Mouse (Mus musculus): ENCODE results near the gene Krt82. TPM values are rescaled to one million over a fixed set of nuclear protein-coding genes. Genes with fewer than 3 reads are reported as not detected.

Krt82 gene
- polyA plus RNA-seq, 1 experiment, result 0.05 TPM

- Histone ChIP-seq H3K4me1 (replicated peaks; ENCODE audit: control insufficient read depth, insufficient read depth, low read length) (no peaks in the 10 kb centered on the region), H3K27me3 (ENCODE audit: control insufficient read depth, insufficient read depth, low read length) (no peaks in the 10 kb centered on the region), H3K4me3 (ENCODE audit: control insufficient read depth, insufficient read depth, low read length) (no peak overlapping the region), H3K36me3 (ENCODE audit: control insufficient read depth, insufficient read depth, low read length) (no peaks in the 10 kb centered on the region), H3K27ac (ENCODE audit: control insufficient read depth, insufficient read depth, low read length) (no peak overlapping the region)
- WGBS, result 92% methylated on average over 2 of the region's 2 CpGs
- no peak for TF ChIP-seq POLR2A (IDR thresholded peaks at IDR 0.05; ENCODE audit: control insufficient read depth, extremely low read depth, insufficient read depth, low read length, poor library complexity)
- TF ChIP-seq CTCF (IDR thresholded peaks at IDR 0.05; ENCODE audit: borderline replicate concordance, control insufficient read depth, extremely low read depth, insufficient read depth, low read length, poor library complexity), result peak; percentile 33; the same call in 1 of the 2 replicates
- no peak for DNase-seq
Measured at GRCm38 (mm10) chr15:101497181-101497580, 53.3 kb downstream of the Krt82 start.

DNA sequence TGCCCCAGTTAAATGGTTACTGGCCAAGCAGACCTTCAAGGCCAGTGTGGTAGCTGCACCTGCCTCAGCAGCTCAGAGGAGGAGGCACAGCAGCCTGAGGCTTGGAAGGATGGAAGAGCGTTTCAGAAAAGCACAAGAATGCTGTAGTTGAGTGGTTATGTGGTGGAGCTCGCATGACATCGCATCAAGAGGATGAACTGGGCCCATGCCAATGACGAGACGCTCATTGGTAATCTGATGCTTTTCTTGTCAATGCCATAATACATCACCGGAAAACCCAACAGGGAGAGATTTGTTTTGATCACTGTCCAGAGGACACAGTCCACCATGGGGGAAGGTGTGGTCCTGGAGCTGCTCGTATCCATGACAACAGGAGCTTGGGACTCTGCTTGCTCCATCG is 55.2 kb downstream of the Krt82 start:
- no peaks in the 10 kb centered on the region for H3K4me1 ChIP-seq (replicated peaks; ENCODE audit: control insufficient read depth, insufficient read depth, low read length)
- no peaks in the 10 kb centered on the region for H3K27me3 ChIP-seq (ENCODE audit: control insufficient read depth, insufficient read depth, low read length)
- no peaks in the 10 kb centered on the region for H3K36me3 ChIP-seq (ENCODE audit: control insufficient read depth, insufficient read depth, low read length)
- WGBS, result 96% methylated on average over 8 of the region's 8 CpGs
- no peak overlapping the region for H3K4me3 ChIP-seq (ENCODE audit: control insufficient read depth, insufficient read depth, low read length)
- DNase-seq, result no peak
- H3K27ac ChIP-seq (ENCODE audit: control insufficient read depth, insufficient read depth, low read length), result no peak overlapping the region
- TF ChIP-seq CTCF (IDR thresholded peaks at IDR 0.05; ENCODE audit: borderline replicate concordance, control insufficient read depth, extremely low read depth, insufficient read depth, low read length, poor library complexity) (no peak), POLR2A (IDR thresholded peaks at IDR 0.05; ENCODE audit: control insufficient read depth, extremely low read depth, insufficient read depth, low read length, poor library complexity) (no peak)

- no peaks in the 10 kb centered on the region for H3K4me1 ChIP-seq (replicated peaks; ENCODE audit: control insufficient read depth, insufficient read depth, low read length)
- H3K27ac ChIP-seq (ENCODE audit: control insufficient read depth, insufficient read depth, low read length), result no peak overlapping the region
- TF ChIP-seq CTCF (IDR thresholded peaks at IDR 0.05; ENCODE audit: borderline replicate concordance, control insufficient read depth, extremely low read depth, insufficient read depth, low read length, poor library complexity) (no peak), POLR2A (IDR thresholded peaks at IDR 0.05; ENCODE audit: control insufficient read depth, extremely low read depth, insufficient read depth, low read length, poor library complexity) (no peak)
- WGBS, result 60% methylated on average over 1 of the region's 1 CpGs
- no peaks in the 10 kb centered on the region for H3K36me3 ChIP-seq (ENCODE audit: control insufficient read depth, insufficient read depth, low read length)
- no peaks in the 10 kb centered on the region for H3K27me3 ChIP-seq (ENCODE audit: control insufficient read depth, insufficient read depth, low read length)
- no peak for DNase-seq
- H3K4me3 ChIP-seq (ENCODE audit: control insufficient read depth, insufficient read depth, low read length), result no peak overlapping the region
Measured at GRCm38 (mm10) chr15:101494203-101494602, 56.3 kb downstream of the Krt82 start.

- no peak for DNase-seq
- H3K27me3 ChIP-seq (ENCODE audit: control insufficient read depth, insufficient read depth, low read length), result no peaks in the 10 kb centered on the region
Measured at GRCm38 (mm10) chr15:101493713-101494112, 56.8 kb downstream of the Krt82 start.

DNA sequence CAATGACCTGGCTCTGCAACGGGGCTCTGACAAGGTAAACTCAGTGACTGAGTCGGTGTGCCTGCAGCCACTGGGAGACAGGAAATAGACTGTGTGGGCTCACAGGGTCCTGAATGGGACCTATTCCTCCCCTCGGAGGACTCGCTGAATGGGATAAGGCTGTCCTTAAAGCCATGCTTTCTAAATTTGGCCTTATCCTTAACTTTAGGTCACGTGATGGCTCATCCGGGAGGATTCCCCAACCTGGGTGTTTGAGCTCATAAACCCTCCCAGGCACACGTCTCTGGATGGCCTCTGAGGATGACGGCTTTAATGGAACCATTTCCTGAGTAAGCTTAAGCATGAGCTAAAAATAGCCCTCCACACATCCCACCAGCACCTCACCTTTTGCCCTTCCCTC is 57.7 kb downstream of the Krt82 start:
- Histone ChIP-seq H3K27ac (ENCODE audit: control insufficient read depth, insufficient read depth, low read length) (no peak overlapping the region), H3K4me1 (replicated peaks; ENCODE audit: control insufficient read depth, insufficient read depth, low read length) (peaks cover 7% of the 10 kb centered on the region), H3K27me3 (ENCODE audit: control insufficient read depth, insufficient read depth, low read length) (no peaks in the 10 kb centered on the region), H3K4me3 (ENCODE audit: control insufficient read depth, insufficient read depth, low read length) (no peak overlapping the region), H3K36me3 (ENCODE audit: control insufficient read depth, insufficient read depth, low read length) (no peaks in the 10 kb centered on the region)
- 64% methylated on average over 8 of the region's 8 CpGs for WGBS
- no peak for DNase-seq
- no peak for TF ChIP-seq CTCF (IDR thresholded peaks at IDR 0.05; ENCODE audit: borderline replicate concordance, control insufficient read depth, extremely low read depth, insufficient read depth, low read length, poor library complexity)
- TF ChIP-seq POLR2A (IDR thresholded peaks at IDR 0.05; ENCODE audit: control insufficient read depth, extremely low read depth, insufficient read depth, low read length, poor library complexity), result no peak

More at GRCm38 (mm10) chr15:101493713-101494112, 56.8 kb downstream of the Krt82 start:
- WGBS, result 98% methylated on average over 6 of the region's 6 CpGs
- H3K4me3 ChIP-seq (ENCODE audit: control insufficient read depth, insufficient read depth, low read length), result no peak overlapping the region
- H3K4me1 ChIP-seq (replicated peaks; ENCODE audit: control insufficient read depth, insufficient read depth, low read length), result no peaks in the 10 kb centered on the region
- no peaks in the 10 kb centered on the region for H3K36me3 ChIP-seq (ENCODE audit: control insufficient read depth, insufficient read depth, low read length)
- H3K27ac ChIP-seq (ENCODE audit: control insufficient read depth, insufficient read depth, low read length), result no peak overlapping the region
- TF ChIP-seq CTCF (IDR thresholded peaks at IDR 0.05; ENCODE audit: borderline replicate concordance, control insufficient read depth, extremely low read depth, insufficient read depth, low read length, poor library complexity) (no peak), POLR2A (IDR thresholded peaks at IDR 0.05; ENCODE audit: control insufficient read depth, extremely low read depth, insufficient read depth, low read length, poor library complexity) (no peak)

DNA sequence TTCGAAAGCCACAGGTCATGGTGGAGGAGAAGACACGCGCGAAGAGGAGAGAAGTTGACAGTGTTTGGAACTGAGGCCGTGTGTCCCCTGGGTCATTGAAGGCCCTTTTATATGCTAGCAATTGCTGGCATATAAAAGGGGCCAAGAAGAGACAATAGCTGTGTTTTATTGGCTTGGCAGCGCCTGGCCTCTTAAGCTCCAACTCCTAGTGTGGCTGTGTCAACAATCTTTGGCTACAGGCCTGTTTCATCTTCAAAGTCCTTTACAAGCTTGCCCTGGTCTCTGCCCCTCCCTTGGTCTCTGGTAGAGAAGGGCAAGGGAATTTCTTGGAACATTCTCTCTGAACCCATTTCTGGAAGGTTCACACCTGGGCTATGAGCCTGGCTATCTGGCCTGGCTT is 59.0 kb downstream of the Krt82 start, which contains the start of gene Krt83:
Krt83 (minus strand) TSS at position 82 of the 400 bp plus-strand sequence.
- DNase-seq, result no peak
- 98% methylated on average over 6 of the region's 6 CpGs for WGBS
- no peaks in the 10 kb centered on the region for H3K27me3 ChIP-seq (ENCODE audit: control insufficient read depth, insufficient read depth, low read length)

More for the DNA sequence above, 59.0 kb downstream of the Krt82 start, which contains the start of gene Krt83:
- H3K4me1 ChIP-seq (replicated peaks; ENCODE audit: control insufficient read depth, insufficient read depth, low read length), result peaks cover 14% of the 10 kb centered on the region
- no peak within 1 kb of the TSS for H3K27ac ChIP-seq (ENCODE audit: control insufficient read depth, insufficient read depth, low read length)
- H3K36me3 ChIP-seq (ENCODE audit: control insufficient read depth, insufficient read depth, low read length), result no peaks in the 10 kb centered on the region
- TF ChIP-seq CTCF (IDR thresholded peaks at IDR 0.05; ENCODE audit: borderline replicate concordance, control insufficient read depth, extremely low read depth, insufficient read depth, low read length, poor library complexity) (no peak), POLR2A (IDR thresholded peaks at IDR 0.05; ENCODE audit: control insufficient read depth, extremely low read depth, insufficient read depth, low read length, poor library complexity) (no peak)
- no peak within 1 kb of the TSS for H3K4me3 ChIP-seq (ENCODE audit: control insufficient read depth, insufficient read depth, low read length)

Other genes with a start within 250 kb of the Krt82 start
- 3.1 and 3.8 TPM in 2 replicates for gene Krt80, start 180.5 kb downstream of the Krt82 start, polyA plus RNA-seq (2012; rRNA removed)
- 20.8 and 28.3 TPM in 2 replicates for gene Krt7, start 139.6 kb downstream of the Krt82 start, polyA plus RNA-seq (2012; rRNA removed)
- 0.57 and 0.77 TPM in 2 replicates for gene Krt87, start 111.9 kb downstream of the Krt82 start, polyA plus RNA-seq (2012; rRNA removed)
- not detected in 2 replicates for gene Krt88, start 102.9 kb downstream of the Krt82 start, polyA plus RNA-seq (2012; rRNA removed)
- gene Krt81, start 86.9 kb downstream of the Krt82 start, polyA plus RNA-seq (2012; rRNA removed), result 0.56 and 0.66 TPM in 2 replicates
- 0.18 and 0.35 TPM in 2 replicates for gene Krt86, start 77.2 kb downstream of the Krt82 start, polyA plus RNA-seq (2012; rRNA removed)
- 0.92 and 1.8 TPM in 2 replicates for gene Krt83, start 59.2 kb downstream of the Krt82 start, polyA plus RNA-seq (2012; rRNA removed)
- gene Gm49425, start 33.4 kb downstream of the Krt82 start, polyA plus RNA-seq (2012; rRNA removed), result 0.17 and 0.24 TPM in 2 replicates
- gene Krt84, start 17.8 kb downstream of the Krt82 start, polyA plus RNA-seq (2012; rRNA removed), result 2.2 and 2.9 TPM in 2 replicates
- 0.09 and 0.16 TPM in 2 replicates for gene Krt90, start 12.3 kb upstream of the Krt82 start, polyA plus RNA-seq (2012; rRNA removed)
- 0.49 and 0.82 TPM in 2 replicates for gene Krt75, start 23.2 kb upstream of the Krt82 start, polyA plus RNA-seq (2012; rRNA removed)
- not detected in 2 replicates for gene Gm5414, start 77.5 kb upstream of the Krt82 start, polyA plus RNA-seq (2012; rRNA removed)
- gene Gm5478, start 96.7 kb upstream of the Krt82 start, polyA plus RNA-seq (2012; rRNA removed), result not detected in 2 replicates
- 0.68 and 1.1 TPM in 2 replicates for gene Krt6b, start 129.6 kb upstream of the Krt82 start, polyA plus RNA-seq (2012; rRNA removed)
- 2.3 and 2.4 TPM in 2 replicates for gene Krt6a, start 143.6 kb upstream of the Krt82 start, polyA plus RNA-seq (2012; rRNA removed)
- 154 and 184 TPM in 2 replicates for gene Krt5, start 162.2 kb upstream of the Krt82 start, polyA plus RNA-seq (2012; rRNA removed)
- gene Krt71, start 192.4 kb upstream of the Krt82 start, polyA plus RNA-seq (2012; rRNA removed), result 1.5 and 2.0 TPM in 2 replicates
- 0.08 and 0.34 TPM in 2 replicates for gene Krt72, start 235.8 kb upstream of the Krt82 start, polyA plus RNA-seq (2012; rRNA removed)